In genomic region chr6:99546416-99546815, GRCm38 (mm10) we compare ENCODE assay signal across 27 mouse cellular contexts.
"Had no signal": no experiment of that assay in that cellular context is flagged by ENCODE, and none has a peak within 500 bp of the region (broad histone marks: within the 10 kb centered on the region; RNA-seq: fewer than 3 reads in every experiment).

No protein-coding gene starts in this region.

- H3K4me1 ChIP-seq: embryonic facial prominence, embryonic 12.5 days; embryonic facial prominence, embryonic 13.5 days; embryonic facial prominence, embryonic 15.5 days; forebrain, embryonic 10.5 days; forebrain, embryonic 12.5 days; forebrain, embryonic 13.5 days; forebrain, embryonic 15.5 days had no signal

- H3K9me3 ChIP-seq: embryonic facial prominence, embryonic 10.5 days; embryonic facial prominence, embryonic 12.5 days; embryonic facial prominence, embryonic 13.5 days; embryonic facial prominence, embryonic 15.5 days; forebrain, embryonic 10.5 days; forebrain, embryonic 13.5 days; forebrain, embryonic 15.5 days had no signal

- H3K27ac ChIP-seq: embryonic facial prominence, embryonic 10.5 days; embryonic facial prominence, embryonic 12.5 days; embryonic facial prominence, embryonic 13.5 days; embryonic facial prominence, embryonic 15.5 days; forebrain, embryonic 10.5 days; forebrain, embryonic 12.5 days; forebrain, embryonic 13.5 days; forebrain, embryonic 15.5 days; gastrocnemius, adult 2 months; heart, adult 2 months had no signal

- H3K27me3 ChIP-seq: embryonic facial prominence, embryonic 12.5 days; embryonic facial prominence, embryonic 13.5 days; embryonic facial prominence, embryonic 15.5 days; forebrain, embryonic 12.5 days; forebrain, embryonic 13.5 days; forebrain, embryonic 15.5 days had no signal

- H3K4me3 ChIP-seq: embryonic facial prominence, embryonic 10.5 days; embryonic facial prominence, embryonic 12.5 days; embryonic facial prominence, embryonic 13.5 days; embryonic facial prominence, embryonic 15.5 days; erythroblast, embryonic 14.5 days; forebrain, embryonic 10.5 days; forebrain, embryonic 12.5 days; forebrain, embryonic 13.5 days; forebrain, embryonic 15.5 days; gastrocnemius, adult 2 months; heart, adult 2 months had no signal

- DNase-seq: cerebellum, adult 9-10 months; cerebellum, adult 9-11 months; cerebellum, postnatal 10 days; cerebellum, postnatal 14 days; cerebellum, postnatal 25 days; cerebellum, postnatal 36 days; embryo, embryonic 11 days; forebrain, postnatal 0 days; gastrocnemius, adult 2 months; gastrocnemius, postnatal 10 days; gastrocnemius, postnatal 14 days; gastrocnemius, postnatal 25 days; gastrocnemius, postnatal 36 days; heart, adult 11 months; heart, adult 18-20 months; heart, adult 2 months had no signal

- H3K9ac ChIP-seq: embryonic facial prominence, embryonic 12.5 days; embryonic facial prominence, embryonic 13.5 days; embryonic facial prominence, embryonic 15.5 days; forebrain, embryonic 12.5 days; forebrain, embryonic 13.5 days; forebrain, embryonic 15.5 days; forebrain, postnatal 0 days had no signal

- H3K36me3 ChIP-seq: embryonic facial prominence, embryonic 10.5 days; embryonic facial prominence, embryonic 12.5 days; embryonic facial prominence, embryonic 13.5 days; embryonic facial prominence, embryonic 15.5 days; forebrain, embryonic 10.5 days; forebrain, embryonic 12.5 days; forebrain, embryonic 15.5 days had no signal

- ATAC-seq: forebrain, embryonic 13.5 days; forebrain, embryonic 14.5 days; forebrain, embryonic 15.5 days; forebrain, embryonic 16.5 days; forebrain, postnatal 0 days had no signal

- H3K4me2 ChIP-seq: embryonic facial prominence, embryonic 12.5 days; embryonic facial prominence, embryonic 13.5 days; embryonic facial prominence, embryonic 15.5 days; forebrain, embryonic 12.5 days; forebrain, embryonic 13.5 days; forebrain, embryonic 15.5 days had no signal
